Mouse (Mus musculus) megakaryocyte, embryonic 14.5 days (primary cell): ENCODE measurements around the gene Ptgfrn. TPM values are rescaled to one million over a fixed set of nuclear protein-coding genes. Genes with fewer than 3 reads are reported as not detected.

ENCODE experiments used
- H3K27me3 ChIP-seq: replicated peaks from 2 replicates; pipeline ENCODE3; 2012; ENCODE audit warnings: inconsistent platforms
- H3K36me3 ChIP-seq: replicated peaks from 2 replicates; pipeline ENCODE3; 2012; ENCODE audit warnings: low read length, inconsistent platforms, mixed read lengths
- H3K4me1 ChIP-seq: 2 replicates; pipeline ENCODE4 v1.6.1; 2012; ENCODE audit warnings: inconsistent platforms
- H3K4me3 ChIP-seq: replicated peaks from 2 replicates; pipeline ENCODE3; 2012; ENCODE audit warnings: moderate library complexity, mild to moderate bottlenecking, inconsistent platforms
- H3K9me3 ChIP-seq: 2 replicates; pipeline ENCODE4 v1.6.1; 2012; ENCODE audit warnings: inconsistent platforms
- FLI1 ChIP-seq: IDR thresholded peaks from 2 replicates; pipeline ENCODE4 v1.6.1; 2012; ENCODE audit warnings: low read length, inconsistent platforms, mixed read lengths
- GATA1 ChIP-seq: IDR thresholded peaks from 3 replicates; pipeline ENCODE4 v1.6.1; 2012; ENCODE audit warnings: mixed read lengths, low read length, inconsistent platforms, borderline replicate concordance
- polyA plus RNA-seq: library from polyadenylated mRNA; stranded (reverse); fragments of >175 nt; gene quantifications from 2 replicates; pipeline ENCODE4 v1.2.3, GENCODE M21; 2012; ENCODE audit warnings: low replicate concordance; ENCODE audit not compliant: insufficient read depth

Gene Ptgfrn
- polyA plus RNA-seq, 1 experiment, result 0.22 TPM

DNA sequence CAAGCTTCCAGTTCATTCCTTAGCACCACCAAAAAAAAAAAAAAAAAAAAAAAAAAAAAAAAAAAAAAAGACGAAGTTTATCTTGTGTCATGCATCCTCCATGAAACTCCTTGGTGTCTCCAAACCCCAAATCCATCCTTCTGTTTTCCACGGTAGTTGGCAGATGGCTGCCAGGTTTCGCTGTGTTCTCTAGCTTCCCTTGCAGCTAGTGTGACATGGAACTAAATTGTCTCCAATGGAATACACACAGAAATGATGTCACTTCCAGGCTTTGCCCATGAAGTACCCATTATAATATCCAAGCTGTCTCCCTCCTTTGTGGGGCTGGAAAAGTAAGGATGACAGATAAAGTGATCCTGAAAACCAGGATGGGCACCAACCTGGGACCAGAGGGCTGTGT, 3.8 kb downstream of the Ptgfrn start:
- Histone ChIP-seq H3K27me3 (peaks cover 64% of the 10 kb centered on the region), H3K4me3 (no peak overlapping the region), H3K9me3 (0 out of 2 replicates have a peak, but pooled peaks cover 3% of the 10 kb centered on the region), H3K4me1 (peaks cover 10% of the 10 kb centered on the region), H3K36me3 (no peaks in the 10 kb centered on the region)
- TF ChIP-seq GATA1, result no peak
- TF ChIP-seq FLI1, result no peak

DNA sequence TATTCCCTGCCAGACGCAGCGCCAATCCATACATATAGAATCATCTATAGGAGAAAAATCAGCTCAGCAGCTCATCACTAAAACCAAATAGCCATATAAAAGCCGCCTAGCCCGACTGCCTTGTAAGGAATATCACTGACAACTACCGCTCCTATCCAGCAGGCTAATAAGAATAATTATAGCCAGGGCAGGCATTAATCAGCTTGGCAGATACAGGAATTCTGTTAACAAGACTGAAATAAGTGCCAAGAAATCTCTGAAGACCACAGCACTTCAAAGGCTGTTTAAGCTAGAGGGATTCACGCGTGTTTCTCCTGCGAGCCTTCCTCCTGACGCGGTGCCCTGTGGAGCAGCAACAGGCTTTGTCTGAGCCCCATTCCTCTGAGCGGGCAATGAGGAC, 4.6 kb downstream of the Ptgfrn start:
- Histone ChIP-seq H3K9me3 (0 out of 2 replicates have a peak, but pooled peaks cover 3% of the 10 kb centered on the region), H3K36me3 (no peaks in the 10 kb centered on the region), H3K27me3 (peaks cover 58% of the 10 kb centered on the region), H3K4me3 (no peak overlapping the region), H3K4me1 (peaks cover 10% of the 10 kb centered on the region)
- TF ChIP-seq GATA1 (no peak), FLI1 (no peak)

DNA sequence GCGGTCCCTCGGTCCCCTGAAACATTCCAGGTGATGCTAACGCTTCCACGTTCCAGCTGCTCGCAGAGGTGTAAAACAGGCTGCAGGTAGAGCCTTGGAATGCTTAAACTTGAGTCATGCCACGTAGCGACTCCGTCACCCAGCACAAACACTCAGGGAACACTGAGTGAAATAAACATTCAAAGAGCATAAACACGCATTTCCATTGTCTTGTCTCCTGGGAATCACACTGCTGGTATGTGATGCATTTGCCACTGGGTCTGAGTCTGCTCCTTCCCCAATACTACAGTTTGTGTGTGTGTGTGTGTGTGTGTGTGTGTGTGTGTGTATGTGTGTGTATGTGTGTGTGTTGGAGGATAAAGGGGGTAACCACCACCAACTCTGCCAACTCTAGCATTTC, 5.2 kb downstream of the Ptgfrn start:
- Histone ChIP-seq H3K27me3 (peaks cover 56% of the 10 kb centered on the region), H3K4me3 (no peak overlapping the region), H3K4me1 (peaks cover 6% of the 10 kb centered on the region), H3K36me3 (no peaks in the 10 kb centered on the region), H3K9me3 (0 out of 2 replicates have a peak, but pooled peaks cover 3% of the 10 kb centered on the region)
- TF ChIP-seq FLI1 (no peak), GATA1 (no peak)

DNA sequence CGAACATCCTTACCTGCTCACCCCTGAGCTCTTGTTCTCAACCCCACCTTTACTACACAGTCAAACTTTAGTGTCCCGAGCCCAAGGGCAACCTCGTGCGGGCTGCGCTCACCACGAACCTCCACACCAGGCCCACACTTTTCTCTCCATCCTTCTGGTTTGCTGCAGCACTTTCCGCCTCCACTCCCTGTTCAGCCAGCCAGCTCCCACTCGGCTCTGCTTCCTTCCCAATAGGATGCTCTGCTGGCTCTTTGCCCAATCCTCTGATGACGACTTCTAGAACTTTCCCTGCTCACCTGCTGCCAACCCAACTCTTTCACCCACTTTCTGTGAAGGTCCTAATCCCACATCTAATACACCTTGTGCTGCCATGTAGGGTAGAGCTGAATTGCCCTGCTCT, 6.3 kb downstream of the Ptgfrn start:
- no peak overlapping the region for H3K4me3 ChIP-seq
- H3K36me3 ChIP-seq, result no peaks in the 10 kb centered on the region
- H3K27me3 ChIP-seq, result peaks cover 45% of the 10 kb centered on the region
- no peaks in the 10 kb centered on the region for H3K4me1 ChIP-seq
- TF ChIP-seq FLI1, result no peak
- no peak for TF ChIP-seq GATA1
- H3K9me3 ChIP-seq, result 0 out of 2 replicates have a peak, but pooled peaks cover 3% of the 10 kb centered on the region

- Histone ChIP-seq H3K4me1 (no peaks in the 10 kb centered on the region), H3K27me3 (peaks cover 32% of the 10 kb centered on the region), H3K9me3 (no peaks in the 10 kb centered on the region), H3K4me3 (no peak overlapping the region), H3K36me3 (no peaks in the 10 kb centered on the region)
- TF ChIP-seq FLI1, result no peak
- no peak for TF ChIP-seq GATA1
Measured at GRCm38 (mm10) chr3:101102106-101102505, 8.0 kb downstream of the Ptgfrn start.

DNA sequence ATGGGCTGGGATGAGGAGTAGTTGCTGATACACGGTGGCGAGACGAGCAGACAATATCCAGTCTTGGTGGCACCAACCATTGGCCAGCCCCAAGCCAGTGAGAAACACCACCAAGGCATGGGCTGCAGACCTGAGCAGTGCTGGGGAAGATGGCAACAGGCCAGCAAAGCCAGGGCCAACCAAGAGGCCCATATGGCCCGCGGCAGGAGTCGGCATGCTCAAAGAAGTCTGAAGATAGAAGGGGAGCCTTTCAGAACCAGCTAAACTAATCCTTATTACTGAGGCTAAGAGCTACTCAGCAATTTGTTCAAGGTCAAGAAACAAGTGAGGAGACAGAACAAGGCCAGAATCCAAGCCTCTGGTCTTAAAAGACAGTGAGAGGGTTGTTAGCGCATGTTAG, 8.9 kb downstream of the Ptgfrn start:
- no peak for TF ChIP-seq FLI1
- no peak for TF ChIP-seq GATA1
- Histone ChIP-seq H3K9me3 (no peaks in the 10 kb centered on the region), H3K36me3 (no peaks in the 10 kb centered on the region), H3K4me3 (no peak overlapping the region), H3K4me1 (no peaks in the 10 kb centered on the region), H3K27me3 (peaks cover 25% of the 10 kb centered on the region)

DNA sequence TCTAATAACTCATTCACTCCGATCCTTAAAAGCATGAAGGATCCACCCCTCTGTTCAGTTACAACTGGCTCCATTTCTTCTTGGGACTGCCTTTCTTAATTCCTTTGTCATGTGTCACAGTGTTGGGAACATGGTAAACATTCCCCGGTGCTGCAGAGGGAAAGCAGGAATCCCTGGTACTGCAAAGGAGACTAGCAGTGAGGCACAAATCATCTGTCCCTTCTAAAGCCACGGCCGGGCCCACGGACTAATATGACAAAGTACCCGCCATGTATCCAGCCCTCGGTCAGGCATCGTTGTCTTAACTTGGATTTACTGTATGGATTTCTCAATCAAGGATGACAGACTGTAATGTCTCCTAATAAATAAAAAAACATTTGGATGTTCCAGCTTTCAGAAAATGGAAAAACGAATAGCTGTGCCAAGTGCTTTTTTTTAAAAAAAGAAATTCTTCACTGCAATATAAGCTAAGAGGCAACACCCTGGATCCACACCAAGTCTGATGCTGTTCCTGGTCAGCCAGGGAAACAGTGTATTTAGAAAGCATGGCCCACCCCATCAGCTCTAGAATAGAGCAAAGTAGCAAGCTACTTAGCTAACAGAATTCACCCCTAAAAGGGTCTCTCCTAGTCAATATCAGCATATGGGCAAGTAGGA, 10.2 kb downstream of the Ptgfrn start:
- H3K9me3 ChIP-seq, result no peaks in the 10 kb centered on the region
- peaks cover 24% of the 10 kb centered on the region for H3K27me3 ChIP-seq
- no peaks in the 10 kb centered on the region for H3K4me1 ChIP-seq
- H3K4me3 ChIP-seq, result no peak overlapping the region
- TF ChIP-seq FLI1 (no peak), GATA1 (no peak)
- no peaks in the 10 kb centered on the region for H3K36me3 ChIP-seq

DNA sequence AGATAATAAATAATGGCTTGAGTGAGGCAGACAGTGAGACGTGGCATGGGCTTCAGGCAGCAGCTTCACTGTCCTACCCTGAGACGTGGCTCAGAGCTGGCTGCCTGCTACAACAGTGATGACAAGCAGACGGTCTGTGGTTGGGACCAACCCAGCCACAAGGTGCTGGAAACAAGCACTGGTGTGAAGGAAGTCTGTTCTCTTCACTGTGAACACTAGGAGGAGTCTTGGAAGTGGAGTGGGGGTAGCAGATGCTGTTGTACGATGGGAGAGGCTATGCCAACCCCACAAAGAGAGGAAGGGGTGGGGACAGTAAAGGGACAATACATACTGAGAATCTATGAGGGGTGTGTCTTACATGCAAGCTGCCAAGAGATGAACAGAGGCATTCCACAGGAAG, 12.0 kb downstream of the Ptgfrn start:
- no peaks in the 10 kb centered on the region for H3K4me1 ChIP-seq
- TF ChIP-seq FLI1 (no peak), GATA1 (no peak)
- H3K36me3 ChIP-seq, result no peaks in the 10 kb centered on the region
- no peak overlapping the region for H3K4me3 ChIP-seq
- H3K9me3 ChIP-seq, result no peaks in the 10 kb centered on the region
- peaks cover 15% of the 10 kb centered on the region for H3K27me3 ChIP-seq

DNA sequence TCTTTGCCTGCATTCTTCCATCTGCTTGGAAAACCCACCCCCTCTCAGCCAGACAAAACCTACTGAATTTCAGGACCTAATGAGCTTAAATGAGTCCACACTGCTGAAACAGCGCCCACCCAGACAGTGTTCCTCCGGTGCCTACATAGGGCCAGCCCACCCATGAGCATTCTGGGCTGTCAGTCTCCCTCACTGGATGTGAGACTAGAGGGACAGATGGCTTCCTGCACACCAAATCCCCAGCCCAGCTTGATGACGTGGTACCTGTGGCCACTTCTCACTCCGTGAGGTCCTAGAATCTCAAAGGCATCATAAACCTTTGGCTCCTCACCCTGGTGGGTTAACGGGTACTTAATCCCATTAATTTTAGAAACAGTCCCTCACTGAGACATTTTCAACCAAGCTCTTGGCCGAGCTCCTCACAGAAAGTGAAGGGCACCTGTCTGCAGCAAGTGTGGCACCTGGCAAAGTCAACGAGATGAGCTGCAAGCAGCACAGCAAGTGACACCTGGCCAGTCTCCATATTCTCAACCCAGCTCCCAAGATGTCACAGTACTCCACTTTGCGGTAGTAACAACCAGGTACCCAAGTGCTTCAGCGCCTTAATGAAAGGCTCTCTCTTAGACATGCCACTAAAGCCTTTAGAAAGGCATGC, 12.8 kb downstream of the Ptgfrn start:
- no peaks in the 10 kb centered on the region for H3K4me1 ChIP-seq
- no peaks in the 10 kb centered on the region for H3K9me3 ChIP-seq
- no peak for TF ChIP-seq GATA1
- TF ChIP-seq FLI1, result no peak
- H3K4me3 ChIP-seq, result no peak overlapping the region
- H3K27me3 ChIP-seq, result peaks cover 15% of the 10 kb centered on the region
- H3K36me3 ChIP-seq, result no peaks in the 10 kb centered on the region

DNA sequence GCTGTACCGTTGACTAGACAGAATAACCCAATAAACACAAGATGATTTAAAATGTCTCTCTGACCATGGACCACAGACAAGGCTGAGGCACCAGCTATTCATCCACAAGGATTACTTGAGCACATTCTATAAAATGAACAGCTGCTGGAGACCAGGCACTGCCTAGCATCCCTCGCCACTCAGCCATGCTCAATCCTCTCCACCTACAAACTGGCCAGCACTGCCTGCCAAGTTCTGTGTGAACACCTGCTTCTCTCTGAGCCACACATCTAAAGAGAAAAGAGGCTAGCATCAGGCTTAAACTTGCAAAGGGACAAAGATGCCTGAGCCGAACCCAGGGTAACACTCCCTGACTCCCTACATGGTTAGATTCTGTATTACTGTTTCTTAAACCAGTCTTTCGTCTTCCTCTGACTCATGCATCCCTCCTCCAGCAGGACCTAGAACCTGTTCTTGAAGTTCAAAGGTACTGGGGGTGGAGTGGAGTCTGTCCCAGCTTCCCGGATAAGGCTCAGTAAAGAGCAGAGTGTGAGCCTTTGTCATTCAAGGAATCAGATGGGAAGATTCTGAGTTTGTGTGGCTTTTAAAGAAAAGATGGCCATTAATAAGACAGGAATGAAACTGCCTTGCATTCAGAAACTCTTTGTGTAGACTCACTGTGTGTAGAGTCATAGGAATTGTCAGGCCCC, 14.2 kb downstream of the Ptgfrn start:
- Histone ChIP-seq H3K9me3 (no peaks in the 10 kb centered on the region), H3K36me3 (no peaks in the 10 kb centered on the region), H3K4me3 (no peak overlapping the region), H3K4me1 (no peaks in the 10 kb centered on the region), H3K27me3 (peaks cover 12% of the 10 kb centered on the region)
- no peak for TF ChIP-seq FLI1
- no peak for TF ChIP-seq GATA1
